Mouse (Mus musculus): ENCODE measurements around the gene Llgl2. TPM values are rescaled to one million over a fixed set of nuclear protein-coding genes. Genes with fewer than 3 reads are reported as not detected.

The Llgl2 gene
- polyA plus RNA-seq, 1 experiment: 0.43 TPM

DNA sequence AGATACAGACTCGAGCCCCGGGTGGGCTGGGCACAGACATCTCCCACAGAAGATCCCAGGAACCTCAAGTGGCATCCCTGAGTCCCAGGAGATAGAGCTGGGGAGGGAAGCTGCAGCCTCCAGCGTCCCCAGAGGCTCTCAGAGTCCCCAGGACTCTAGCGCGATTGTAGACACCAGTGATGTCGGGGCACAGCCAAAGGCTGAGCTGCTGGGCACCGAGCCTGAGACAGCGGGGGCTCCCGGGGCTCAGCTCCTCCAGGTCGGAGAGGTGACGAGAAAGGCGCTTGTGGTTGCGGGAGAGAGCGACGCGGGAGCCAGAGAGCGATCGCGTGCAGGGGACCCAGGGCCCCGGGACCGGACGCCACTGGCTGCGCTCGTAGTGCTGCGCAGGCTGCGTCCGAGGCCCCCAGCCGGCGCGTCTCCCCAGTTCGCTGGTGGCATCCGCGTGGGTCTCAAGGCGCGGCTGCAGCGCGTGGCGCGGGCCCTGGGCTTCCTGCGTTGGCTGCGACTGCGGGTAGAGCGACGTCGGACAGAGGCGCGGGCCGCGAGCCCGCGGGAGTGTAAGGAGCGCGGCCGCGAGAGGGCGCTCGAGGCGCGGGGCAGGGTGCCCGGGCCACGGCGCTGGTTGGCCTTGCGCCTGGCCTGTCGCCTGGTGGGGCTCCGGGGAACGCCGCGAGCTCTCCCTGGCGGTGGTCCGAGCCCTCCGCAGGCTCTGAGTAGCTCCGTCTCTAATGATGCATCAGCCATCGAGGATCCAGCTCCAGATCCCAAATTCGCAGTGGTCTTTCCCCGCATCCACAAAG, 35.5 kb downstream of the Llgl2 start:
- Histone ChIP-seq H3K79me2 (ENCODE audit: control insufficient read depth, insufficient read depth) (no peaks in the 10 kb centered on the region), H3K27me3 (ENCODE audit: control insufficient read depth, insufficient read depth, insufficient read length) (peaks cover 78% of the 10 kb centered on the region), H3K36me3 (ENCODE audit: control insufficient read depth, insufficient read depth) (no peaks in the 10 kb centered on the region), H3ac (ENCODE audit: control insufficient read depth, insufficient read length) (no peak overlapping the region), H3K4me2 (ENCODE audit: low read depth) (peak overlapping the region; percentile 18), H3K4me3 (no peak overlapping the region)
- TF ChIP-seq REST (IDR thresholded peaks at IDR 0.05; ENCODE audit: insufficient read depth, insufficient read length) (no peak), CEBPB (IDR thresholded peaks at IDR 0.05; ENCODE audit: insufficient read depth, poor library complexity, severe bottlenecking) (no peak), SRF (IDR thresholded peaks at IDR 0.05; ENCODE audit: control insufficient read depth, insufficient read length, low read depth) (no peak), MYOD1 (IDR thresholded peaks at IDR 0.05; ENCODE audit: control insufficient read depth in 1 of 3, insufficient read length in 2 of 3, low read depth in 2 of 3) (no peak), POLR2AphosphoS2 (IDR thresholded peaks at IDR 0.05; ENCODE audit: insufficient read length, low read depth) (no peak), TCF12 (IDR thresholded peaks at IDR 0.05; ENCODE audit: insufficient read depth, poor library complexity, severe bottlenecking) (no peak), USF1 (IDR thresholded peaks at IDR 0.05; ENCODE audit: low read depth) (no peak), POLR2A (IDR thresholded peaks at IDR 0.05; ENCODE audit: insufficient read length, low read depth) (no peak), TCF3 (IDR thresholded peaks at IDR 0.05; ENCODE audit: insufficient read length, low read depth) (no peak), E2F4 (IDR thresholded peaks at IDR 0.05; ENCODE audit: insufficient read depth) (no peak), MYOG (IDR thresholded peaks at IDR 0.05; ENCODE audit: control insufficient read depth in 1 of 3, insufficient read depth in 1 of 3, insufficient read length in 2 of 3, low read depth in 2 of 3) (no peak), MAX (IDR thresholded peaks at IDR 0.05; ENCODE audit: low read depth) (no peak)

DNA sequence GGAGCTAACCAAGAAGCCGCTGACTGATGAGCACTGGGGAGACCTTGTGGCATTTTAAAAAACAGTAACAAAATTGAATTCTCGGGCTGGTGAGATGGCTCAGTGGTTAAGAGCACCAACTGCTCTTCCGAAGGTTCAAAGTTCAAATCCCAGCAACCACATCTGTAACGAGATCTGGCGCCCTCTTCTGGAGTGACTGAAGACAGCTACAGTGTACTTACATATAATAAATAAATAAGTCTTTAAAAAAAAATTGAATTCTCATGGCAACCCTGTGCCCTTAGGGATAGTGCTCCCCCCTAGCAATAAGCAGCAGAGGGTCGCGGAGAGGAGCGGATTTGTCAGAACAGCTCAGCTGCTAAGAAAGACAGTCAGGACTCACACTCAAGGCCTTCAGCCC, 40.0 kb downstream of the Llgl2 start:
- TF ChIP-seq TCF12 (IDR thresholded peaks at IDR 0.05; ENCODE audit: insufficient read depth, poor library complexity, severe bottlenecking) (no peak), REST (IDR thresholded peaks at IDR 0.05; ENCODE audit: insufficient read depth, insufficient read length) (no peak), USF1 (IDR thresholded peaks at IDR 0.05; ENCODE audit: low read depth) (no peak), MAX (IDR thresholded peaks at IDR 0.05; ENCODE audit: low read depth) (no peak), MYOG (IDR thresholded peaks at IDR 0.05; ENCODE audit: control insufficient read depth in 1 of 3, insufficient read depth in 1 of 3, insufficient read length in 2 of 3, low read depth in 2 of 3) (no peak), MYOD1 (IDR thresholded peaks at IDR 0.05; ENCODE audit: control insufficient read depth in 1 of 3, insufficient read length in 2 of 3, low read depth in 2 of 3) (no peak), TCF3 (IDR thresholded peaks at IDR 0.05; ENCODE audit: insufficient read length, low read depth) (no peak), POLR2A (IDR thresholded peaks at IDR 0.05; ENCODE audit: insufficient read length, low read depth) (no peak), CEBPB (IDR thresholded peaks at IDR 0.05; ENCODE audit: insufficient read depth, poor library complexity, severe bottlenecking) (no peak), E2F4 (IDR thresholded peaks at IDR 0.05; ENCODE audit: insufficient read depth) (no peak), POLR2AphosphoS2 (IDR thresholded peaks at IDR 0.05; ENCODE audit: insufficient read length, low read depth) (no peak), SRF (IDR thresholded peaks at IDR 0.05; ENCODE audit: control insufficient read depth, insufficient read length, low read depth) (no peak)
- H3K4me3 ChIP-seq: no peak overlapping the region
- no peaks in the 10 kb centered on the region for H3K79me2 ChIP-seq (ENCODE audit: control insufficient read depth, insufficient read depth)
- H3ac ChIP-seq (ENCODE audit: control insufficient read depth, insufficient read length): no peak overlapping the region
- H3K27me3 ChIP-seq (ENCODE audit: control insufficient read depth, insufficient read depth, insufficient read length): peaks cover 75% of the 10 kb centered on the region
- no peaks in the 10 kb centered on the region for H3K36me3 ChIP-seq (ENCODE audit: control insufficient read depth, insufficient read depth)
- H3K4me2 ChIP-seq (ENCODE audit: low read depth): no peak overlapping the region

- Histone ChIP-seq H3K36me3 (ENCODE audit: control insufficient read depth, insufficient read depth) (no peaks in the 10 kb centered on the region), H3K27me3 (ENCODE audit: control insufficient read depth, insufficient read depth, insufficient read length) (peaks cover 57% of the 10 kb centered on the region), H3ac (ENCODE audit: control insufficient read depth, insufficient read length) (no peak overlapping the region), H3K4me3 (no peak overlapping the region), H3K4me2 (ENCODE audit: low read depth) (no peak overlapping the region), H3K79me2 (ENCODE audit: control insufficient read depth, insufficient read depth) (no peaks in the 10 kb centered on the region)
- TF ChIP-seq MYOD1 (IDR thresholded peaks at IDR 0.05; ENCODE audit: control insufficient read depth in 1 of 3, insufficient read length in 2 of 3, low read depth in 2 of 3) (peak; percentile 5 to 100 (median 92)), TCF3 (IDR thresholded peaks at IDR 0.05; ENCODE audit: insufficient read length, low read depth) (peak; percentile 73), MYOG (IDR thresholded peaks at IDR 0.05; ENCODE audit: control insufficient read depth in 1 of 3, insufficient read depth in 1 of 3, insufficient read length in 2 of 3, low read depth in 2 of 3) (peak in 2 of 3 experiments; percentile 22 to 67), TCF12 (IDR thresholded peaks at IDR 0.05; ENCODE audit: insufficient read depth, poor library complexity, severe bottlenecking) (no peak)
Observed at GRCm38 (mm10) chr11:115869393-115869792, 45.5 kb downstream of the Llgl2 start.

GRCm38 (mm10) chr11:115872437-115872836, 48.6 kb downstream of the Llgl2 start:
- Histone ChIP-seq H3K4me3 (no peak overlapping the region), H3K4me2 (ENCODE audit: low read depth) (no peak overlapping the region)

More at GRCm38 (mm10) chr11:115872437-115872836, 48.6 kb downstream of the Llgl2 start:
- Histone ChIP-seq H3K27me3 (ENCODE audit: control insufficient read depth, insufficient read depth, insufficient read length) (peaks cover 37% of the 10 kb centered on the region), H3K36me3 (ENCODE audit: control insufficient read depth, insufficient read depth) (no peaks in the 10 kb centered on the region), H3ac (ENCODE audit: control insufficient read depth, insufficient read length) (no peak overlapping the region), H3K79me2 (ENCODE audit: control insufficient read depth, insufficient read depth) (no peaks in the 10 kb centered on the region)
- TF ChIP-seq SRF (IDR thresholded peaks at IDR 0.05; ENCODE audit: control insufficient read depth, insufficient read length, low read depth): no peak
- no peak for TF ChIP-seq MAX (IDR thresholded peaks at IDR 0.05; ENCODE audit: low read depth)
- no peak for TF ChIP-seq E2F4 (IDR thresholded peaks at IDR 0.05; ENCODE audit: insufficient read depth)
- TF ChIP-seq CEBPB (IDR thresholded peaks at IDR 0.05; ENCODE audit: insufficient read depth, poor library complexity, severe bottlenecking): no peak
- TF ChIP-seq MYOD1 (IDR thresholded peaks at IDR 0.05; ENCODE audit: control insufficient read depth in 1 of 3, insufficient read length in 2 of 3, low read depth in 2 of 3): no peak
- TF ChIP-seq REST (IDR thresholded peaks at IDR 0.05; ENCODE audit: insufficient read depth, insufficient read length): no peak
- no peak for TF ChIP-seq MYOG (IDR thresholded peaks at IDR 0.05; ENCODE audit: control insufficient read depth in 1 of 3, insufficient read depth in 1 of 3, insufficient read length in 2 of 3, low read depth in 2 of 3)
- no peak for TF ChIP-seq POLR2AphosphoS2 (IDR thresholded peaks at IDR 0.05; ENCODE audit: insufficient read length, low read depth)
- TF ChIP-seq TCF3 (IDR thresholded peaks at IDR 0.05; ENCODE audit: insufficient read length, low read depth): no peak
- no peak for TF ChIP-seq USF1 (IDR thresholded peaks at IDR 0.05; ENCODE audit: low read depth)
- no peak for TF ChIP-seq POLR2A (IDR thresholded peaks at IDR 0.05; ENCODE audit: insufficient read length, low read depth)
- no peak for TF ChIP-seq TCF12 (IDR thresholded peaks at IDR 0.05; ENCODE audit: insufficient read depth, poor library complexity, severe bottlenecking)
